Mouse (Mus musculus): ENCODE measurements around the gene Rpl36. TPM values are rescaled to one million over a fixed set of nuclear protein-coding genes. Genes with fewer than 3 reads are reported as not detected.
"Not testable (repeated sequence)": the region's sequence is repeated elsewhere in the genome, so short reads cannot be mapped to it uniquely, and the experiment has no call there.

The Rpl36 gene
- polyA plus RNA-seq, 1 experiment = 9,023 TPM

- Histone ChIP-seq H3K4me1 (peaks cover 36% of the 10 kb centered on the region), H3K4me3 (replicated peaks) (peak overlapping the region; percentile 53)
These were observed 7.8 kb upstream of the Rpl36 start for GRCm38 (mm10) chr17:56605431-56605830.

GRCm38 (mm10) chr17:56607521-56608062 is 5.6 kb upstream of the Rpl36 start:
- H3K4me1 ChIP-seq = peaks cover 58% of the 10 kb centered on the region
- H3K4me3 ChIP-seq (replicated peaks) = peak overlapping the region; percentile 66
- TF ChIP-seq FLI1 (IDR thresholded peaks at IDR 0.05; ENCODE audit: low read length) (no peak), GATA1 (IDR thresholded peaks at IDR 0.05; ENCODE audit: borderline replicate concordance, low read length) (no peak)
- H3K9me3 ChIP-seq = no peaks in the 10 kb centered on the region
- no peaks in the 10 kb centered on the region for H3K27me3 ChIP-seq (replicated peaks)
- H3K36me3 ChIP-seq (replicated peaks; ENCODE audit: low read length) = peaks cover 59% of the 10 kb centered on the region

More at GRCm38 (mm10) chr17:56605431-56605830, 7.8 kb upstream of the Rpl36 start:
- TF ChIP-seq GATA1 (IDR thresholded peaks at IDR 0.05; ENCODE audit: borderline replicate concordance, low read length) (no peak), FLI1 (IDR thresholded peaks at IDR 0.05; ENCODE audit: low read length) (no peak)
- no peaks in the 10 kb centered on the region for H3K27me3 ChIP-seq (replicated peaks)
- H3K9me3 ChIP-seq = no peaks in the 10 kb centered on the region
- H3K36me3 ChIP-seq (replicated peaks; ENCODE audit: low read length) = peaks cover 78% of the 10 kb centered on the region

GRCm38 (mm10) chr17:56608699-56609098 is 4.5 kb upstream of the Rpl36 start:
- Histone ChIP-seq H3K27me3 (replicated peaks) (no peaks in the 10 kb centered on the region), H3K36me3 (replicated peaks; ENCODE audit: low read length) (peaks cover 47% of the 10 kb centered on the region), H3K4me3 (replicated peaks) (peak overlapping the region; percentile 94), H3K4me1 (peaks cover 64% of the 10 kb centered on the region), H3K9me3 (no peaks in the 10 kb centered on the region)
- no peak for TF ChIP-seq GATA1 (IDR thresholded peaks at IDR 0.05; ENCODE audit: borderline replicate concordance, low read length)
- no peak for TF ChIP-seq FLI1 (IDR thresholded peaks at IDR 0.05; ENCODE audit: low read length)

GRCm38 (mm10) chr17:56609452-56610171 is 3.6 kb upstream of the Rpl36 start, which contains the start of gene 2410015M20Rik:
Gene 2410015M20Rik, minus strand, starts transcription at chr17:56609771.
- H3K4me3 ChIP-seq (replicated peaks) = peak within 1 kb of the TSS; percentile 94
- H3K36me3 ChIP-seq (replicated peaks; ENCODE audit: low read length) = peaks cover 44% of the 10 kb centered on the region
- H3K27me3 ChIP-seq (replicated peaks) = no peaks in the 10 kb centered on the region
- TF ChIP-seq FLI1 (IDR thresholded peaks at IDR 0.05; ENCODE audit: low read length) = no peak; the same call in 1 of the 2 replicates
- no peak for TF ChIP-seq GATA1 (IDR thresholded peaks at IDR 0.05; ENCODE audit: borderline replicate concordance, low read length)
- peaks cover 73% of the 10 kb centered on the region for H3K4me1 ChIP-seq
- no peaks in the 10 kb centered on the region for H3K9me3 ChIP-seq

- H3K36me3 ChIP-seq (replicated peaks; ENCODE audit: low read length) = peaks cover 43% of the 10 kb centered on the region
- peak overlapping the region; percentile 89 for H3K4me3 ChIP-seq (replicated peaks)
- TF ChIP-seq GATA1 (IDR thresholded peaks at IDR 0.05; ENCODE audit: borderline replicate concordance, low read length) = no peak
- TF ChIP-seq FLI1 (IDR thresholded peaks at IDR 0.05; ENCODE audit: low read length) = no peak
- H3K4me1 ChIP-seq = peaks cover 82% of the 10 kb centered on the region
- H3K9me3 ChIP-seq = no peaks in the 10 kb centered on the region
- H3K27me3 ChIP-seq (replicated peaks) = no peaks in the 10 kb centered on the region
These were observed 1.9 kb upstream of the Rpl36 start for GRCm38 (mm10) chr17:56611323-56611722.

GRCm38 (mm10) chr17:56611861-56612564 is 1.2 kb upstream of the Rpl36 start:
- peaks cover 82% of the 10 kb centered on the region for H3K4me1 ChIP-seq
- H3K4me3 ChIP-seq (replicated peaks) = peak overlapping the region; percentile 89
- TF ChIP-seq GATA1 (IDR thresholded peaks at IDR 0.05; ENCODE audit: borderline replicate concordance, low read length) (no peak), FLI1 (IDR thresholded peaks at IDR 0.05; ENCODE audit: low read length) (no peak)
- H3K27me3 ChIP-seq (replicated peaks) = no peaks in the 10 kb centered on the region
- peaks cover 43% of the 10 kb centered on the region for H3K36me3 ChIP-seq (replicated peaks; ENCODE audit: low read length)
- H3K9me3 ChIP-seq = no peaks in the 10 kb centered on the region

- not testable (repeated sequence) for H3K27me3 ChIP-seq (replicated peaks); H3K9me3 ChIP-seq
- Histone ChIP-seq H3K4me1 (peaks cover 81% of the 10 kb centered on the region), H3K4me3 (replicated peaks) (peak overlapping the region; percentile 89), H3K36me3 (replicated peaks; ENCODE audit: low read length) (peaks cover 43% of the 10 kb centered on the region)
These were observed 664 bp upstream of the Rpl36 start for GRCm38 (mm10) chr17:56612565-56612939.

GRCm38 (mm10) chr17:56613893-56614292 is 677 bp downstream of the Rpl36 start:
- peaks cover 78% of the 10 kb centered on the region for H3K4me1 ChIP-seq
- peaks cover 48% of the 10 kb centered on the region for H3K36me3 ChIP-seq (replicated peaks; ENCODE audit: low read length)
- not testable (repeated sequence) for H3K9me3 ChIP-seq; H3K27me3 ChIP-seq (replicated peaks)
- H3K4me3 ChIP-seq (replicated peaks) = peak overlapping the region; percentile 99

- Histone ChIP-seq H3K9me3 (no peaks in the 10 kb centered on the region), H3K27me3 (replicated peaks) (no peaks in the 10 kb centered on the region), H3K4me1 (peaks cover 77% of the 10 kb centered on the region), H3K36me3 (replicated peaks; ENCODE audit: low read length) (peaks cover 54% of the 10 kb centered on the region), H3K4me3 (replicated peaks) (peak overlapping the region; percentile 99)
- no peak for TF ChIP-seq FLI1 (IDR thresholded peaks at IDR 0.05; ENCODE audit: low read length)
- TF ChIP-seq GATA1 (IDR thresholded peaks at IDR 0.05; ENCODE audit: borderline replicate concordance, low read length) = no peak
These were observed 1.3 kb downstream of the Rpl36 start for GRCm38 (mm10) chr17:56614391-56615135.
